Mouse (Mus musculus): Measurements from ENCODE around the gene Wdr75. TPM values are rescaled to one million over a fixed set of nuclear protein-coding genes. Genes with fewer than 3 reads are reported as not detected.
A peak's percentile ranks its signal among the peaks of the same experiment; 100 is the strongest.

Wdr75 gene
- polyA plus RNA-seq, 1 experiment from 2014 or later = 51.3 TPM

- H3K9me3 ChIP-seq (ENCODE audit: control insufficient read depth, low read length) = no peaks in the 10 kb centered on the region
- 95% methylated on average over 13 of the region's 13 CpGs for WGBS
- H3K9ac ChIP-seq (ENCODE audit: low read depth, low read length) = no peak overlapping the region
- no peak for ATAC-seq
- no peaks in the 10 kb centered on the region for H3K4me1 ChIP-seq (ENCODE audit: control insufficient read depth, insufficient read depth, low read length)
- H3K4me3 ChIP-seq (ENCODE audit: low read length) = no peak overlapping the region
- no peak overlapping the region for H3K4me2 ChIP-seq (ENCODE audit: low read depth, low read length)
- no peaks in the 10 kb centered on the region for H3K27me3 ChIP-seq (replicated peaks; ENCODE audit: control insufficient read depth, insufficient read depth, low read length)
- no peaks in the 10 kb centered on the region for H3K36me3 ChIP-seq (ENCODE audit: control insufficient read depth, insufficient read depth, low read length)
- no peak overlapping the region for H3K27ac ChIP-seq (ENCODE audit: low read length)
Observed at GRCm38 (mm10) chr1:45769321-45769720, 25.6 kb upstream of the Wdr75 start.

GRCm38 (mm10) chr1:45770051-45770450 lies 24.9 kb upstream of the Wdr75 start:
- Histone ChIP-seq H3K4me3 (ENCODE audit: low read length) (no peak overlapping the region), H3K9me3 (ENCODE audit: control insufficient read depth, low read length) (no peaks in the 10 kb centered on the region), H3K36me3 (ENCODE audit: control insufficient read depth, insufficient read depth, low read length) (no peaks in the 10 kb centered on the region), H3K9ac (ENCODE audit: low read depth, low read length) (no peak overlapping the region), H3K27me3 (replicated peaks; ENCODE audit: control insufficient read depth, insufficient read depth, low read length) (no peaks in the 10 kb centered on the region), H3K4me1 (ENCODE audit: control insufficient read depth, insufficient read depth, low read length) (no peaks in the 10 kb centered on the region), H3K4me2 (ENCODE audit: low read depth, low read length) (no peak overlapping the region), H3K27ac (ENCODE audit: low read length) (no peak overlapping the region)
- no peak for ATAC-seq
- WGBS = 92% methylated on average over 2 of the region's 2 CpGs

- ATAC-seq = peak; percentile 60
- Histone ChIP-seq H3K27ac (ENCODE audit: low read length) (no peak overlapping the region), H3K4me3 (ENCODE audit: low read length) (no peak overlapping the region), H3K9me3 (ENCODE audit: control insufficient read depth, low read length) (no peaks in the 10 kb centered on the region), H3K9ac (ENCODE audit: low read depth, low read length) (no peak overlapping the region), H3K36me3 (ENCODE audit: control insufficient read depth, insufficient read depth, low read length) (no peaks in the 10 kb centered on the region), H3K4me2 (ENCODE audit: low read depth, low read length) (no peak overlapping the region), H3K4me1 (ENCODE audit: control insufficient read depth, insufficient read depth, low read length) (no peaks in the 10 kb centered on the region), H3K27me3 (replicated peaks; ENCODE audit: control insufficient read depth, insufficient read depth, low read length) (no peaks in the 10 kb centered on the region)
- WGBS = 58% methylated on average over 4 of the region's 4 CpGs
Observed at GRCm38 (mm10) chr1:45780606-45781288, 14.2 kb upstream of the Wdr75 start.

- no peaks in the 10 kb centered on the region for H3K27me3 ChIP-seq (replicated peaks; ENCODE audit: control insufficient read depth, insufficient read depth, low read length)
- H3K4me1 ChIP-seq (ENCODE audit: control insufficient read depth, insufficient read depth, low read length) = no peaks in the 10 kb centered on the region
- no peak overlapping the region for H3K9ac ChIP-seq (ENCODE audit: low read depth, low read length)
- no peak overlapping the region for H3K27ac ChIP-seq (ENCODE audit: low read length)
- H3K4me2 ChIP-seq (ENCODE audit: low read depth, low read length) = no peak overlapping the region
- no peak overlapping the region for H3K4me3 ChIP-seq (ENCODE audit: low read length)
- H3K36me3 ChIP-seq (ENCODE audit: control insufficient read depth, insufficient read depth, low read length) = peaks cover 18% of the 10 kb centered on the region
- H3K9me3 ChIP-seq (ENCODE audit: control insufficient read depth, low read length) = no peaks in the 10 kb centered on the region
- ATAC-seq = 0 out of 2 replicates have a peak, but pooled peaks have one; percentile 52
- whole genome bisulfite sequencing = 18% methylated on average over 1 of the region's 1 CpGs
Observed at GRCm38 (mm10) chr1:45816889-45817288, 21.9 kb downstream of the Wdr75 start.

- H3K27ac ChIP-seq (ENCODE audit: low read length) = no peak overlapping the region
- no peak overlapping the region for H3K4me2 ChIP-seq (ENCODE audit: low read depth, low read length)
- 90% methylated on average over 9 of the region's 9 CpGs for WGBS
- no peak overlapping the region for H3K9ac ChIP-seq (ENCODE audit: low read depth, low read length)
- peaks cover 20% of the 10 kb centered on the region for H3K36me3 ChIP-seq (ENCODE audit: control insufficient read depth, insufficient read depth, low read length)
- H3K27me3 ChIP-seq (replicated peaks; ENCODE audit: control insufficient read depth, insufficient read depth, low read length) = no peaks in the 10 kb centered on the region
- H3K9me3 ChIP-seq (ENCODE audit: control insufficient read depth, low read length) = no peaks in the 10 kb centered on the region
- no peaks in the 10 kb centered on the region for H3K4me1 ChIP-seq (ENCODE audit: control insufficient read depth, insufficient read depth, low read length)
- no peak for ATAC-seq
- H3K4me3 ChIP-seq (ENCODE audit: low read length) = no peak overlapping the region
Observed at GRCm38 (mm10) chr1:45818564-45818963, 23.6 kb downstream of the Wdr75 start.

- ATAC-seq = 0 out of 2 replicates have a peak, but pooled peaks have one; percentile 16
- Histone ChIP-seq H3K9me3 (ENCODE audit: control insufficient read depth, low read length) (no peaks in the 10 kb centered on the region), H3K4me3 (ENCODE audit: low read length) (no peak overlapping the region), H3K27me3 (replicated peaks; ENCODE audit: control insufficient read depth, insufficient read depth, low read length) (no peaks in the 10 kb centered on the region), H3K4me2 (ENCODE audit: low read depth, low read length) (no peak overlapping the region), H3K27ac (ENCODE audit: low read length) (no peak overlapping the region), H3K4me1 (ENCODE audit: control insufficient read depth, insufficient read depth, low read length) (no peaks in the 10 kb centered on the region), H3K36me3 (ENCODE audit: control insufficient read depth, insufficient read depth, low read length) (peaks cover 5% of the 10 kb centered on the region), H3K9ac (ENCODE audit: low read depth, low read length) (no peak overlapping the region)
- 66% methylated on average over 1 of the region's 1 CpGs for WGBS
Observed at GRCm38 (mm10) chr1:45824441-45824840, 29.5 kb downstream of the Wdr75 start.

DNA sequence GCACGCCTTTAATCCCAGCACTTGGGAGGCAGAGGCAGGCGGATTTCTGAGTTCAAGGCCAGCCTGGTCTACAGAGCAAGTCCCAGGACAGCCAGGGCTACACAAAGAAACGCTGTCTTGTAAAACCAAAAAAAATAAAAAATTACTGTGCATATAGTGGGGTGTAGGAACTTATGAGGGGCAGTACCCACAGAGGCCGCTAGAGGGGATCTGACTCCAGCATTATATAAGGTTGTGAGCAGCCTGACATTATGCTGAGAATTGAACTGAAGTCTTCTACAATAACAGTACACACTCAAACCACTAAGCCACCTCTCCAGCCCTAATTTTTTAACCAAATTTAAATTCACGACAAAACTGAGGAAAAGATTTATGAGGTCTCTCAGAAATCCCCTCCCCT lies 30.2 kb downstream of the Wdr75 start:
- no peak overlapping the region for H3K4me3 ChIP-seq (ENCODE audit: low read length)
- H3K4me1 ChIP-seq (ENCODE audit: control insufficient read depth, insufficient read depth, low read length) = no peaks in the 10 kb centered on the region
- WGBS = 48% methylated on average over 5 of the region's 5 CpGs
- H3K9ac ChIP-seq (ENCODE audit: low read depth, low read length) = no peak overlapping the region
- H3K4me2 ChIP-seq (ENCODE audit: low read depth, low read length) = no peak overlapping the region
- H3K36me3 ChIP-seq (ENCODE audit: control insufficient read depth, insufficient read depth, low read length) = peaks cover 2% of the 10 kb centered on the region; the same call in 1 of the 2 replicates
- H3K9me3 ChIP-seq (ENCODE audit: control insufficient read depth, low read length) = no peaks in the 10 kb centered on the region
- H3K27ac ChIP-seq (ENCODE audit: low read length) = no peak overlapping the region
- peak; percentile 72 for ATAC-seq
- H3K27me3 ChIP-seq (replicated peaks; ENCODE audit: control insufficient read depth, insufficient read depth, low read length) = no peaks in the 10 kb centered on the region

- Histone ChIP-seq H3K4me3 (ENCODE audit: low read length) (no peak overlapping the region), H3K9me3 (ENCODE audit: control insufficient read depth, low read length) (no peaks in the 10 kb centered on the region), H3K27ac (ENCODE audit: low read length) (no peak overlapping the region), H3K27me3 (replicated peaks; ENCODE audit: control insufficient read depth, insufficient read depth, low read length) (no peaks in the 10 kb centered on the region), H3K36me3 (ENCODE audit: control insufficient read depth, insufficient read depth, low read length) (peaks cover 2% of the 10 kb centered on the region; the same call in 1 of the 2 replicates), H3K4me1 (ENCODE audit: control insufficient read depth, insufficient read depth, low read length) (no peaks in the 10 kb centered on the region), H3K9ac (ENCODE audit: low read depth, low read length) (no peak overlapping the region), H3K4me2 (ENCODE audit: low read depth, low read length) (no peak overlapping the region)
- ATAC-seq = no peak
- 87% methylated on average over 3 of the region's 3 CpGs for WGBS
Observed at GRCm38 (mm10) chr1:45825630-45826029, 30.7 kb downstream of the Wdr75 start.

- Histone ChIP-seq H3K4me2 (ENCODE audit: low read depth, low read length) (no peak overlapping the region), H3K4me1 (ENCODE audit: control insufficient read depth, insufficient read depth, low read length) (no peaks in the 10 kb centered on the region), H3K9me3 (ENCODE audit: control insufficient read depth, low read length) (no peaks in the 10 kb centered on the region), H3K36me3 (ENCODE audit: control insufficient read depth, insufficient read depth, low read length) (peaks cover 2% of the 10 kb centered on the region; the same call in 1 of the 2 replicates), H3K4me3 (ENCODE audit: low read length) (no peak overlapping the region), H3K27ac (ENCODE audit: low read length) (no peak overlapping the region), H3K9ac (ENCODE audit: low read depth, low read length) (no peak overlapping the region), H3K27me3 (replicated peaks; ENCODE audit: control insufficient read depth, insufficient read depth, low read length) (no peaks in the 10 kb centered on the region)
- ATAC-seq = no peak
- WGBS = 83% methylated on average over 2 of the region's 2 CpGs
Observed at GRCm38 (mm10) chr1:45826148-45826547, 31.2 kb downstream of the Wdr75 start.

DNA sequence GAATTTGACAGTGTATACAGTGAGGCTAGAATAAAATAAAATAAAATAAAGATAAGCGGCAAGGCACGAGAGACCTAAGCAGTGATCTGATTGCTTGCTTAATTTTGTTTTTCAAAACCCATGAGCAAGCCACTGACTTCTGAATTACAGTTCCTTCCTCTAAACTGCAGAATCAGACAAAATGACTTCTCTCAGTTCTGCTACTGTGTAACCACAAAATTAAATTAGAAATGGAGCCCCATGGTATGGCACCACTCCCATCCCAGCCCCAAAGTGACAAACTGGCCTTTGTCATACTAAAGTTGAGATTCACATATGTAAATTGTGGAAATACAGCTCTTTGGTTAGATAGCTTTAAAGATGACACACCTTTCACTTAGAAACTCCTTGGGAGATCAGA lies 31.8 kb downstream of the Wdr75 start:
- H3K27ac ChIP-seq (ENCODE audit: low read length) = no peak overlapping the region
- H3K4me3 ChIP-seq (ENCODE audit: low read length) = no peak overlapping the region
- H3K36me3 ChIP-seq (ENCODE audit: control insufficient read depth, insufficient read depth, low read length) = peaks cover 2% of the 10 kb centered on the region; the same call in 1 of the 2 replicates
- no peaks in the 10 kb centered on the region for H3K9me3 ChIP-seq (ENCODE audit: control insufficient read depth, low read length)
- H3K9ac ChIP-seq (ENCODE audit: low read depth, low read length) = no peak overlapping the region
- H3K27me3 ChIP-seq (replicated peaks; ENCODE audit: control insufficient read depth, insufficient read depth, low read length) = no peaks in the 10 kb centered on the region
- WGBS = 83% methylated on average over 2 of the region's 2 CpGs
- no peak for ATAC-seq
- no peak overlapping the region for H3K4me2 ChIP-seq (ENCODE audit: low read depth, low read length)
- no peaks in the 10 kb centered on the region for H3K4me1 ChIP-seq (ENCODE audit: control insufficient read depth, insufficient read depth, low read length)

Measured in intestine, embryonic 16.5 days (tissue).